Mouse (Mus musculus) macrophage (primary cell): ENCODE data around the gene Hexb. TPM values are rescaled to one million over a fixed set of nuclear protein-coding genes. Genes with fewer than 3 reads are reported as not detected.

Experiments
- H3K27ac ChIP-seq: fragments of 350-480 bp; formaldehyde crosslinking; 2 replicates; pipeline ENCODE4 v1.9.0; 2021
- H3K36me3 ChIP-seq: fragments of 350-480 bp; formaldehyde crosslinking; 2 replicates; pipeline ENCODE4 v1.9.0; 2021; ENCODE audit errors: inconsistent target
- H3K4me3 ChIP-seq: fragments of 350-480 bp; formaldehyde crosslinking; 2 replicates; pipeline ENCODE4 v1.9.0; 2021; ENCODE audit errors: inconsistent target
- H3K79me2 ChIP-seq: fragments of 350-480 bp; formaldehyde crosslinking; 2 replicates; pipeline ENCODE4 v1.9.0; 2021; ENCODE audit errors: inconsistent target
- WGBS: methylation state at CpG from one replicate; pipeline ENCODE4 v1.1.7; 2026; ENCODE audit warnings: inconsistent platforms; ENCODE audit not compliant: missing documents; 5-methylcytosine and 5-hydroxymethylcytosine counted together
- polyA plus RNA-seq: library from polyadenylated mRNA; stranded (reverse); fragments of 250-400 nt; gene quantifications from 3 replicates; pipeline ENCODE4 v1.2.4, GENCODE M21; 2018; ENCODE audit warnings: inconsistent platforms

Gene Hexb
- polyA plus RNA-seq, 1 experiment from 2014 or later = 132 TPM

DNA sequence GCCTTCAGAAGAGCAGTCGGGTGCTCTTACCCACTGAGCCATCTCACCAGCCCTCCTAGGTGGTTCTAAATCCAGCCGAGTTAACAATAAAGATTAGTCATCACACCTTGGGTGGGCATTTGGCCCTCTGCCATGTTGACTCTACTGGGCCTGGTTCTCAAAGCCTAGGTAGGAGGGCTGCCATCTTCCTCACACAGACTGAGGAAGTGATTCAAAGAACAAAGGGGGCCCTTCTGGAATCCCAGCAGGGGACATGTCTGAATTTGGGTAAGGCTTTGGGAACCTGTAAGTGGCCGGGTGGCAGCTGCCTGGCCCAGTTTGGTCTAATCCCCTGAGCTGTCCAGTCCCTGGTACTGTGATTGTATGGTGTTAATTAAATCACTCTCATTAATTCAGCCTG lies 39.5 kb upstream of the Hexb start:
- Histone ChIP-seq H3K36me3 (no peaks in the 10 kb centered on the region), H3K4me3 (no peak overlapping the region), H3K27ac (no peak overlapping the region), H3K79me2 (peaks cover 12% of the 10 kb centered on the region; the same call in 1 of the 2 replicates)
- WGBS = 79% methylated on average over 3 of the region's 3 CpGs

DNA sequence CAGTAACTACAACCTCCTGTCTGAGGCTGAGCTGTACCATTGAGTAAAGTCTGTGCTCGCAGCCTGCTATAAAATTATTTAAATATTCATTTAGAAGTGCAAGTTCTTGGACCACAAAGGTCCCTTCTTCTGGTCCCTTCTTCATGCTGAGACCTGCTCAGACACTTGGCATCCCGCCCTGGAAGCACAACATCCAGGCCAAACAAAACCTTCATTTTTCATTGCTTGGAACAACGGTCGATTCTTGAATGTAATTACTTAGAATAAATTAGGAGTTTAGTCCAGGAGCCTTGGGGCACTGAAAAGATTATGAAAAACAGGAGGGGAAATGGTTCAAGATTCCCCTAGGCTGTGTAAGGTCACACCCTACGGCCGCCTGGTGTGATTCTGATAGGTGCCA lies 37.8 kb upstream of the Hexb start:
- no peak overlapping the region for H3K4me3 ChIP-seq
- H3K27ac ChIP-seq = no peak overlapping the region
- 97% methylated on average over 6 of the region's 6 CpGs for WGBS

DNA sequence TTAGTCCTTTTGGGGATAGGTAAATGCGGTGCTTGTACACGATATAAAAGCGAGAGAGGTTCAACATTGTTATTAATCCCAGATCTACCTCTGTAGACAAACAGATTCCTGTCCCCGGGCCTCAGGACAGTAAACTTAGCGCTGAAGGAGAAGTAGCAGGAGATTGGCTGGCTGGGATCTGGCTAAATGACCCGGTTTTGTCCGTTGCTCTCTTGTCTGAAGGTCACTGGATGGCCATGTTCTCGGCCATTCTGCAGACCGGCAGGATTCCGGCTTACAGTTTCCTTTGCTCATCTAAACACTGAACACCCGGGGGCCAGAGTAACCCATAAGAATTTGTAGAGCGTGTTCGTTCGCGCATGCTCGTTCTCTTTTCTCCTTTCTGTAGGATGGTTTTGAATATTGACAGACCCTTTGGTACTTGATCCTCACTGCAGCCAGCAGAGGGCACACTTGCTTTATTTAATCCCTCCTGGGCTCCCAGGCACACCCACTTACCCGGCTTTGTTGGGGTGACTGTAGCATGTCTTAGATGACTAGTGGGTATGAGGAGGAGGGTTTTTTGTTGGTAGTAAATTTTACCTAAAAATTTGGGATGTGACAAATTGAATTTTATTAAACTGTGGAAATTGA lies 36.7 kb upstream of the Hexb start:
- Histone ChIP-seq H3K4me3 (no peak overlapping the region), H3K36me3 (no peaks in the 10 kb centered on the region), H3K27ac (no peak overlapping the region), H3K79me2 (no peaks in the 10 kb centered on the region)
- 21% methylated on average over 17 of the region's 17 CpGs for WGBS

More for the DNA sequence above, 37.8 kb upstream of the Hexb start:
- Histone ChIP-seq H3K79me2 (no peaks in the 10 kb centered on the region), H3K36me3 (no peaks in the 10 kb centered on the region)

DNA sequence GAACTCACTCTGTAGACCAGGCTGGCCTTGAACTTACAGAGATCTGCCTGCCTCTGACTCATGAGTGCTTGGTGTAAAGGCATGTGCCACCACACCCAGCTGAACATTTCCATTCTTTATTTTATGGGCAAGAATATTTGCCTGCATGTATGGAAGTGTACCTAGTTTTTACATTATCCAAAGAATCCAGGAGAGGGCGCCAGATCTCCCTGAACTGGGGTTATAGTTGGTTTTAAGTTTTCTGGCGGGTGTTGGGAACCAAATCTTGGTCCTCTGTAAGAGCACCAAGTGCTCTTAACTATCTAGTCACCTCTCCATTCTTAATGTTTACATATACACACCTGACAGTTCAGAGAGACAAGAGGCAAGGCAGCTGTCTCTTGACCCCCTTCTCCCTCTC lies 34.9 kb upstream of the Hexb start:
- 100% methylated on average over 2 of the region's 2 CpGs for WGBS
- Histone ChIP-seq H3K79me2 (no peaks in the 10 kb centered on the region), H3K4me3 (no peak overlapping the region), H3K27ac (no peak overlapping the region), H3K36me3 (no peaks in the 10 kb centered on the region)

DNA sequence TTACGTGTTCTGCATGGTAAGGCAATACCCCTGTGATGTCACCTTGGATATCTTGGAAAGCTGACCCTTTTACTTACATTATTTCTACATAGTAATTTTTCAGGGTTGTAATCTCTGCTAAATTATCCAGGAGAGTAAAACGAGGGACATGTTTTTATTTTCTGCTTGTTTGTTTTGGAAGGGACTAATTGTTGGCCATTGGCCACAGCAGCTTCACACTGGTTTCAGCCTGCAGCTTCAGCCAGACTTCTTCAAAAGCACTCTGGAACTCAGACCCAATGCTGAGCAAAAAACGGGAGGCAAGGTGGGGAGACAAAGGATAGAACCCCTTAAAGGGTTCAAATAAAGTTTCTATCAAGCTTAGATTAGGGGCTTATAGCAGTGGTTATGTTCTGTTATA lies 31.9 kb upstream of the Hexb start:
- Histone ChIP-seq H3K27ac (no peak overlapping the region), H3K4me3 (no peak overlapping the region), H3K79me2 (no peaks in the 10 kb centered on the region), H3K36me3 (no peaks in the 10 kb centered on the region)
- WGBS = 87% methylated on average over 3 of the region's 3 CpGs

DNA sequence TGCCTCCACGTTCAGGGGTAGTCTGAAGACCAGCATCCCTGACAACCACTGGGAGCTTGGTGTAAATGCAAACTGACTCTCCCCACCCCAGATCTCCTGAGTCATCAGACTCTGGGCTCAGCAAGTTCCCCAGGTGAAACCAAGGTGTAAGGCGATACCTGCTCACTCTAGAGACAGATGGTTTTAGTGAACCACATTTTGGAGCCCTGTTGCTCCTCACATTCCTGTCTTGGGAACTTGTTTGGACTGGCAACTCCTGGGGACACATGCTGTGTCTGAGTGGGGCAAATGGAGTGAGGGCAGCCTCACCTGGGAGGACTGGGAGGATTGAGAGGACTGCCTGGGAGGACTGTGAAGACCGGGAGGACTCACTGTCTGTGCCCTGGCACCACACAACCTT lies 29.6 kb upstream of the Hexb start:
- Histone ChIP-seq H3K4me3 (no peak overlapping the region), H3K36me3 (no peaks in the 10 kb centered on the region), H3K27ac (no peak overlapping the region), H3K79me2 (no peaks in the 10 kb centered on the region)
- WGBS = 84% methylated on average over 3 of the region's 3 CpGs

DNA sequence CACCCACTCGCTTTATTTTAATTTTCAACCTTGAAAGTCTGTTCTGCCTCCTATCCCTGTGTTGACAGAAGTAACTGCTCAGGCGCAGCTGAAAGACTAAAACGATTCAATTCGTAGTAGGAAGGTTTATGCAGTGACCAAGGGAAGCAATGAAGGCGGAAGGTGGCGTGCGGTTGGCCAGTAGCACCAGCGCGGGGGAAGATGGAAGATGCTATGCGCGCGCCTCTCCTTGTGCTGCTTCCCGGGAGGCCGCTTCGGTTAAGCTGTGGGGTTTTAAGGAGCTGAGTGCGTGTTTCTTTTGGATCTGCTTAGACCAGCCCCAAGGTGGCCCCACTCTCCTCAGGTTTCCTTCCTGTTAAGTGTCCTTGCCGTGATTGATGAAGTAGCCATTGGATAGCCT lies 27.0 kb upstream of the Hexb start:
- H3K36me3 ChIP-seq = no peaks in the 10 kb centered on the region
- no peak overlapping the region for H3K4me3 ChIP-seq
- H3K79me2 ChIP-seq = no peaks in the 10 kb centered on the region
- 90% methylated on average over 17 of the region's 17 CpGs for WGBS
- no peak overlapping the region for H3K27ac ChIP-seq

DNA sequence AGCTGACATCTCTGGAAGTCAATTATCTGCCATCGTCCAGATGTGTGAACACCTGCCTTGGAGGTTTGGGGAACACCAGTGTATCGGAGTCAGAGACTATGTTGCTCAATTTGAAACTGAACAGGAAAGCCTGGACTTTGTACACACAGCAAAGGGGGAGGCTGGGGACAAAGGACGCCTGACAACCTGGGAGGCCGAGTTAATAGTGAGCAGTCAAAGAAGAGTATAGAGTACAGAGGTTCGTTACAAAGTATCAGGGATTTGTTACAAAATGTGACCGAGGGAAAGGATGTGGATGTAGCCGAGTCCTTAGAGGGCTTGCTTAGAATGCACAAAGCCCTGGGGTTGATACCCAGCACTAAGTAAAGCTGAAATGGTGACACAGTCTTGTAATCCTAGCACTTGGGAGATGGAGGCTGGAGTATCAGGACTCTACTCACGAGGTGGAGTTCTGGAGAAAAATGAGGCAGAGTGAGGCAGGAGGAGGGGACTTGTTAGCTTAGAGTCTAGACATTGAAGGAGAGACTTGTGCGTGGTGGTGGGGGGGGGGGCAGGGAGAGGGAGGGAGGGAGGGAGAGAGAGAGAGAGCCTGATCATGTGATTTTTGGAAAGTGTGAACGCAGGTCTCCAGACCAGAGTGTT lies 26.3 kb upstream of the Hexb start:
- WGBS = 78% methylated on average over 9 of the region's 10 CpGs
- H3K79me2 ChIP-seq = no peaks in the 10 kb centered on the region
- no peak overlapping the region for H3K4me3 ChIP-seq
- H3K27ac ChIP-seq = no peak overlapping the region
- no peaks in the 10 kb centered on the region for H3K36me3 ChIP-seq

DNA sequence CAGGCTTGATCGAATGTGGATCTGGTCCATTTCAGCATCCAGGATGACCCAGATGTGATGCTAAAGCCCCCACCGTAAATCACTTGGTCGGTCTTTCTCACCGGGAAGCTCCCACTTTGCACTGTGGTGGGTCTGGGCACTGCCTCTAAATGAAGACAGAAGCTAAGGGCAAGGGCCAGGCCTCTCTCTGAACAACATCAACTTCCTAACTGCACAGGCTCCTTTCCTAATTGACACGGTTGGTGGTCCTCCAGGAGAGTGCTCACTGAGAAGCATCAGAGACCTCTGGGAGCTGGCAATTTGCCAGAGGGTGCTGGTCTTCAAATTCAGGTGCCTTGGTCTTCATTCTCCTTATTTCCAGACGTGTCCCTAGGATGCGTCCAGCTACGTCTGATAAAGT lies 25.7 kb upstream of the Hexb start:
- no peaks in the 10 kb centered on the region for H3K36me3 ChIP-seq
- WGBS = 92% methylated on average over 8 of the region's 8 CpGs
- H3K79me2 ChIP-seq = no peaks in the 10 kb centered on the region
- H3K4me3 ChIP-seq = no peak overlapping the region
- no peak overlapping the region for H3K27ac ChIP-seq

DNA sequence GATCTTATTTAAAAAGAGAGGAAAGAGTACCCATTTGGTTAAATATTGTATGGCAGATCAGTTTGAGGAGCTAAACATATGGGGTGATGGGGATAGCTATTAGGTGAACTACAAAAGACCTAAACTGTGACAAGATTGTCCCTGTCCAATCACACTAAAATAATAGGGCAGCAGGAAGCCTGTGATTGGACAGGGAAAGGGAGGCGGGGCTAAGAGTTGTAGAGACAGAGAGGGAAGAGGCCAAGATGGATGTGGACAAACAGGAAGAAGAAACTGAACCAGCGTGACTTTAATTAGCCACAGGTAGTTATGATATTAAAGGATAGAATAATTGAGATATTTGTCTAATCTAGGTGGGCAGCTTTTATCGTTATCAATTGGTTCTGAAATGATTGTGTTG lies 21.9 kb upstream of the Hexb start:
- Histone ChIP-seq H3K4me3 (no peak overlapping the region), H3K27ac (no peak overlapping the region), H3K36me3 (no peaks in the 10 kb centered on the region), H3K79me2 (no peaks in the 10 kb centered on the region)
- 92% methylated on average over 3 of the region's 3 CpGs for WGBS

DNA sequence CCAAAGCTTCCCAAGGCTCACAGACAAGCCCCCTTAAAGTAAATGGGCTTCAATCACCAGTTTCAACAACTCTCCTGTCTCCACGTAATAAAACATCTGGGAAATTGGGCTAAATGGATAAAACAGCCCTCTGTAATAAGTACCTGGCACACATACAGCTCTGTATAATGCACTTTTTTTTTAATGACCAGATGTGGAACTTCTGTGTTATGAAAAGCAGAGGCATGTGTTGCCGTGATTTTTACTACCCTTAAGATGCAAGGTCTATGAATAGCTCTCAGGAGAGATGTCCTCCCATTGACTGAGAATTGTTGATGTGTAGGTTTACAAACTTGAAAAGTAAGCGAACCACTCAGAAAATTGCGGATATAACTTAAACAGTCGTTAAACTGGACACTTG lies 18.0 kb upstream of the Hexb start:
- Histone ChIP-seq H3K36me3 (no peaks in the 10 kb centered on the region), H3K79me2 (no peaks in the 10 kb centered on the region)
- WGBS = 87% methylated on average over 5 of the region's 5 CpGs

DNA sequence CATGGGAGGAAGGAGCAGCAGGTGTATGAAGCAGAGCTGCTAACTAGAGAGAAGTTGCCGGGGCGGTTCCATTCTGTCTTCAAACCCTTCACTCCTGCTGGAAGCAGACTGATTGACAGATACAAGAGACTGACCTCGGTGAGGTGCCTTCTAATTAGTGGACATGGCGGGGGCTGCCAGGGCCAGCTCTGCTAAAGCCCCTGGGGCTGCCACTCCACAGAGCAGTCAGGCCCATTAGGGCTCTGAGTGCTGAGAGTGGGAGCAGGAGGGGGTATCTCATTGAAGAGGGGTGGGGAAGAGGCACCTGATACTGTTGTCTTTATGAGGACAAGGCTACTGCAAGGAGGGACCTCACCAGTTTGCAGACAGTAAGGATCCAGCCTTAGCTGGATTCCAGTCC lies 17.4 kb upstream of the Hexb start:
- 81% methylated on average over 4 of the region's 4 CpGs for WGBS
- H3K79me2 ChIP-seq = no peaks in the 10 kb centered on the region

More for the DNA sequence above, 18.0 kb upstream of the Hexb start:
- no peak overlapping the region for H3K4me3 ChIP-seq
- no peak overlapping the region for H3K27ac ChIP-seq

DNA sequence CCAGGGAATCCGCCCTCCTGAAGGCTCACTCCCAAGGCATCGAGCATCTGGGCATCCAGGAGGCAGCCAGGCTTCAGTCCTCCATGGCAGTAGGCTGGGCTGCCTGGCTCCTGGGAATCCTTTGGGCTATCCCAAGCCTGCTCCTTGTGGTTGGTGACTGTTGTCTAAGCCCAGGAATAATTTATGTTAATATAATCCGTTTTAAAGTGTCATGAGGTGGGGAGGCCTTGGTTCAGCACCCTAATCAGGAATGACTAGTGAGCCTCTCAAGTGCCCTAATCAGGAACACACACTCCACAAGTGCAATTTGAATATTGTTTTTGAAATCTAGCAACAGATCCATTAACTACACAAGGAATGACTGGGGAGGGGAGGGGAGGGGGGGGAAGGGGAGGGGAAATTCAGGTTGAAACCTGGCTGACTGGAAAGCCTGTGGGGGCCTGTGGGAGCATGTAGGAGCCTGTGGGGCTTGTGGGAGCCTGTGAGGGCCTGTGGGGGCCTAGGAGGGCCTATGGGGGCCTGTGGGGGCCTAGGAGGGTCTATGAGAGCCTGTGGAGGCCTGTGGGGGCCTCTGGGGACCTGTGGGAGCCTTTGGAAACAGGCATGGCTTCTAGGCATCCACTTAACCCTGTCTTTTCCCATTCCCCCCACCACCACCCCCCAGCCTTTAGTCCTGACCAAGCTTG lies 16.6 kb upstream of the Hexb start:
- H3K36me3 ChIP-seq = no peaks in the 10 kb centered on the region
- no peak overlapping the region for H3K27ac ChIP-seq
- no peaks in the 10 kb centered on the region for H3K79me2 ChIP-seq
- H3K4me3 ChIP-seq = no peak overlapping the region
- WGBS = 93% methylated on average over 3 of the region's 3 CpGs

More for the DNA sequence above, 17.4 kb upstream of the Hexb start:
- no peaks in the 10 kb centered on the region for H3K36me3 ChIP-seq
- no peak overlapping the region for H3K4me3 ChIP-seq
- H3K27ac ChIP-seq = no peak overlapping the region

DNA sequence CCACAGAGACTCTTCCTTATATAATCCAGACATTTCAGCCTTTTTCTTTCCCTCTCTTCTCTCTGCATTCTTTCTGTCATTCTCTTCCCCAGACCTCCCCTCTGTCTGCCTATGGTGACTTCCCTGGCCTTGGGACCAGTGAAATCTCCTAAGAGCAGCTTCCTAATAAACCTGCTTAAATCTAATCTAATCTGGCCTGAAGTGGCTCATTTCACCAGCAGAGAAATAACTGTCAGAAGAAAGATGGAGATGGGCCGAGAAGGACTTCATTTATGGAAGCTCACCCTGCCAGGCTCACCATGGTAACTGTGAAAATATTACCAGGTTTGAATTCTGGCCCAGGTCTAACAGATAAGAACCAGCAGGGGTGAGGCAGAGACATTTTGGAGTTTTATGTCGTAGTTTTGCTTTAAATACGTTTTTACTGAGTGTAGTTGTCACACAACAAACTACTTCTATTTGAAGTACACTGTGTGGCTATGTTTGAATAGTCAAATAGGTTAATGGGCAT lies 10.4 kb upstream of the Hexb start:
- 85% methylated on average over 3 of the region's 3 CpGs for WGBS

DNA sequence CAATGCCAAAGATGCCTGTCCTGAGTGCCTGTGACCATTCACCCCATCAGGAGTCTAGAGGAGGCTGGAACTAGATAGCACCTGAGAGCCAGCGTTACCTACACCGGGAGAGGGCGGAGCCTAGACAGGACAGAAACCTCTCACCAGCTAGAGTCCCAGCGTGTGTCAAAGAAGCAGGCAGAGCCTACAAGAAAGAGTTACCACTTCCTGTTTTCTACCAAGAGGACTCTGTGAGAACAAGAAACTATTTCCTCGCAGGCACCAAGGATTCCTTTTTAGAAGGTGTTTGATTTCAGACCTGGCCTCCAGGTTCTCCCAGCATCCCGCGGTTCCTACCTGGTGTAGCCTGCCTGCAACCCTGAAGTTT lies 9.9 kb upstream of the Hexb start:
- Histone ChIP-seq H3K79me2 (no peaks in the 10 kb centered on the region), H3K27ac (peak overlapping the region; percentile 13; the same call in 1 of the 2 replicates), H3K36me3 (no peaks in the 10 kb centered on the region), H3K4me3 (no peak overlapping the region)
- 15% methylated on average over 7 of the region's 7 CpGs for WGBS

More for the DNA sequence above, 10.4 kb upstream of the Hexb start:
- H3K79me2 ChIP-seq = no peaks in the 10 kb centered on the region
- H3K4me3 ChIP-seq = no peak overlapping the region
- H3K36me3 ChIP-seq = no peaks in the 10 kb centered on the region
- peak overlapping the region; percentile 13; the same call in 1 of the 2 replicates for H3K27ac ChIP-seq
